Mouse (Mus musculus) forebrain, embryonic 14.5 days (tissue): ENCODE measurements around the gene Spag8. TPM values are rescaled to one million over a fixed set of nuclear protein-coding genes. Genes with fewer than 3 reads are reported as not detected.

ENCODE experiments used
- ATAC-seq: fragments of 200-750 bp; cut with Nextera tagmentation; 2 replicates; pipeline ENCODE4 v1.8.0; 2017; ENCODE audit warnings: mild to moderate bottlenecking, moderate library complexity
- DNase-seq: peaks from one replicate; pipeline ENCODE4 v3.0.0-alpha.2; 2015; ENCODE audit warnings: low spot score
- H3K27ac ChIP-seq: fragments of 300-500 bp; sonication (generic); 2 replicates; pipeline ENCODE4 v1.5.1; 2014; ENCODE audit warnings: low read depth, mild to moderate bottlenecking, control low read depth, low read length, moderate library complexity
- H3K27me3 ChIP-seq: fragments of 300-500 bp; sonication (generic); replicated peaks from 2 replicates; pipeline ENCODE4 v1.6.1; 2014; ENCODE audit warnings: low read length, control low read depth, mixed read lengths; ENCODE audit not compliant: control insufficient read depth, insufficient read depth
- H3K36me3 ChIP-seq: fragments of 300-500 bp; sonication (generic); 2 replicates; pipeline ENCODE4 v1.6.1; 2014; ENCODE audit warnings: low read length, control low read depth; ENCODE audit not compliant: control insufficient read depth, insufficient read depth
- H3K4me1 ChIP-seq: fragments of 300-500 bp; sonication (generic); 2 replicates; pipeline ENCODE4 v1.6.1; 2014; ENCODE audit warnings: antibody characterized with exemption, low read length, control low read depth; ENCODE audit not compliant: control insufficient read depth, insufficient read depth
- H3K4me2 ChIP-seq: fragments of 300-500 bp; sonication (generic); 2 replicates; pipeline ENCODE4 v1.6.1; 2014; ENCODE audit warnings: mild to moderate bottlenecking, control low read depth, low read length
- H3K4me3 ChIP-seq: fragments of 300-500 bp; sonication (generic); 2 replicates; pipeline ENCODE4 v1.5.1; 2014; ENCODE audit warnings: low read depth, low read length, control low read depth
- H3K9ac ChIP-seq: fragments of 300-500 bp; sonication (generic); 2 replicates; pipeline ENCODE4 v1.6.1; 2014; ENCODE audit warnings: mild to moderate bottlenecking, low read length, control low read depth, moderate library complexity
- H3K9me3 ChIP-seq: fragments of 300-500 bp; sonication (generic); replicated peaks from 2 replicates; pipeline ENCODE4 v1.6.1; 2016; ENCODE audit warnings: low read length, control low read depth, mixed read lengths; ENCODE audit not compliant: control insufficient read depth
- WGBS: fragments of 180-500 bp; shearing (Covaris S2); extraction: QIAGEN DNeasy Blood & Tissue Kit; methylation state at CpG from one replicate; pipeline ENCODE4 v1.1.7; 2014; 5-methylcytosine and 5-hydroxymethylcytosine counted together
- polyA plus RNA-seq: library from polyadenylated mRNA; unstranded; fragments of >200 nt; fragmentation: Nextera tagmentation; extraction: Ambion mirVana; gene quantifications from 2 replicates; pipeline ENCODE4 v1.2.1, GENCODE M21; 2014

Gene Spag8
- polyA plus RNA-seq, 1 experiment from 2014 or later, result 5.7 TPM

DNA sequence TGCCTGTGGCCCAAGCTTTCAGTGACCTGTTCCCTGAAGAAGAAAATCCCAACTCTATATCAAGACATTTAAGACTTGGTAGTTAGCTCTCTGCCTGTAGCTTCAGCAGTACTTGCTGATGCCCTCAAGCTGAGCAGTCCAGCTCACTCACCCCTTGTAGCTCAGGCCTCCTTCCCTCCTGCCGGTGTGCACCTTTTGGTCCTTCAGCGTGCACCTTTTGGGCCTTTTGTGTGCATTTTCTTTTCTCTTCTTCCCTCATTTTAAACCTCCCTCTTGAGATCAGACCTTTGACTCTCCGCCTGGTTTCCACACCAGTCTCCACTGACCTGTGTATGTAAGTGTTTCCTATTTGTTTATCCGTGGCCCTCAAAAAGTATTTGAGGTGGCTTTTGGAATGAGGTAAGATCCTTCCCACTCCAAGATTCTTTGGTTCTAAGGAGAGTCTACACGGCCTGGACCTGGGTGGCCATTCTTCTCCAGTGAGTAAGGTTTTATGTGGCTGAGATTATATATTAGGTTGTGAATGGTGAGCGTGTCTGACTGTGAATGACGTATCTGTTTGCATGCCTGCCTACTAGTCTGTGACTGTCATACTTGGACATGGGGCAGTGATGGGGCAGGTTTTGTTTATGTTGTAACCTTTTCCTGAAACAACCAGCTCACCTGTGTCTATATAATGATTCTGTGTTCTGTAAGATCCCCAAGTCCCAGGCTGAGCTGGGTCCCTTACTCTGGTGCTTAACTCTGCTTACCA lies 18.6 kb downstream of the Spag8 start:
- Histone ChIP-seq H3K9me3 (no peaks in the 10 kb centered on the region), H3K27me3 (no peaks in the 10 kb centered on the region), H3K27ac (no peak overlapping the region), H3K4me2 (no peak overlapping the region), H3K9ac (no peak overlapping the region), H3K4me3 (no peak overlapping the region), H3K4me1 (peaks cover 14% of the 10 kb centered on the region), H3K36me3 (no peaks in the 10 kb centered on the region)
- DNase-seq (no peak), ATAC-seq (no peak)
- 85% methylated on average over 7 of the region's 7 CpGs for WGBS

DNA sequence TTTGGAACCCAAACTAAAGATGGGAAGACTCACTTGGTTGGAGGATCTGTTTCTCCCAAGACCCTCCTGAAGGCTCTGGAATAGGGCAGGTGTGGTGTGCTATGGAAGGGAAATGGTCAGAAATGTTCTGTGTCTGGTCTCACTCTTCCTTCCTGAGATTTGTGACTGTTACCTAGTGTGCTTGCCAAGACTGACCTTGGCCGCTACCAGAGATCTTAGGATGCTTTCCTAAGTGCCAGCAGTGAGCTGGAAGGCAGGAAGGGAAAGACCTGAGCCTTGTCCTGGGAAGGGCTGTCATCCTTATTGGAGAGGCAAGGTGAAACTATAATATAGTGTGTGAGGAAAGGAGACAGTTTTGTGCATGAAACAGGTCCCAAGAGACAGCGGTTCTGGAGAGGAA lies 19.7 kb downstream of the Spag8 start:
- 95% methylated on average over 2 of the region's 2 CpGs for WGBS
- Histone ChIP-seq H3K9ac (no peak overlapping the region), H3K27ac (no peak overlapping the region), H3K9me3 (no peaks in the 10 kb centered on the region), H3K4me3 (no peak overlapping the region), H3K36me3 (no peaks in the 10 kb centered on the region), H3K4me2 (no peak overlapping the region), H3K4me1 (peaks cover 14% of the 10 kb centered on the region), H3K27me3 (no peaks in the 10 kb centered on the region)
- no peak for ATAC-seq
- no peak for DNase-seq

GRCm38 (mm10) chr4:43633296-43633695 lies 20.1 kb downstream of the Spag8 start:
- H3K4me2 ChIP-seq, result peak overlapping the region; percentile 83; the same call in 1 of the 2 replicates
- DNase-seq (no peak), ATAC-seq (no peak)
- WGBS, result 85% methylated on average over 8 of the region's 8 CpGs
- peaks cover 14% of the 10 kb centered on the region for H3K4me1 ChIP-seq
- no peaks in the 10 kb centered on the region for H3K9me3 ChIP-seq
- no peaks in the 10 kb centered on the region for H3K27me3 ChIP-seq
- no peak overlapping the region for H3K27ac ChIP-seq
- H3K4me3 ChIP-seq, result no peak overlapping the region
- H3K36me3 ChIP-seq, result no peaks in the 10 kb centered on the region
- no peak overlapping the region for H3K9ac ChIP-seq

DNA sequence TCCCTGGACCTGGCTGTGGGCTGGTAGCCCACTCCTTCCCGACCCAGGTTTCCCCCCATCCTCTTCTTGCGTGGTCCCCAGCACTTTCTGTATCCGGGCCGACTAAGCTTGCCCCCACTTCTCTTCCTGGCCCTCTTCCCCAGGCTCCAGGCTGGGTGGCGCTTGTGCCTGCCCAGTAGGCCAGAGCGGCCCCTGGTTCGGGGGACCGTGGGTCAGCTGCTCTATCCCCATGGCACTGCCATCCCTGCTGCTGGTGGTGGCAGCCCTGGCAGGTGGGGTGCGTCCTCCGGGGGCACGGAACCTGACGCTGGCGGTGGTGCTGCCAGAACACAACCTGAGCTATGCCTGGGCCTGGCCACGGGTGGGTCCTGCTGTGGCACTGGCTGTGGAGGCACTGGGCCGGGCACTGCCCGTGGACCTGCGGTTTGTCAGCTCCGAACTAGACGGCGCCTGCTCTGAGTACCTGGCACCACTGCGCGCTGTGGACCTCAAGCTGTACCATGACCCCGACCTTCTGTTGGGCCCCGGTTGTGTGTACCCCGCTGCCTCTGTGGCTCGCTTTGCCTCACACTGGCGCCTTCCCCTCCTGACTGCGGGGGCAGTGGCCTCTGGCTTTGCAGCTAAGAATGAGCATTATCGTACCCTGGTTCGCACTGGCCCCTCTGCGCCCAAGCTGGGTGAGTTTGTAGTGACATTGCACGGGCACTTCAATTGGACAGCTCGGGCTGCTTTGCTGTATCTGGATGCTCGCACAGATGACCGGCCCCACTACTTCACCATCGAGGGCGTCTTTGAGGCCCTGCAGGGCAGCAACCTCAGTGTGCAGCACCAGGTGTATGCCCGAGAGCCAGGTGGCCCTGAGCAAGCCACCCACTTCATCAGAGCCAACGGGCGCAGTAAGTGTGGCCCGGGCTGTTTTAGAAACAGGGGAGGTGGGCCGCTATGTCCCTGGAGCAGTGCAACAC lies 21.2 kb downstream of the Spag8 start:
- DNase-seq (peak; percentile 1), ATAC-seq (peak; percentile 8; the same call in 1 of the 2 replicates)
- no peaks in the 10 kb centered on the region for H3K36me3 ChIP-seq
- H3K4me1 ChIP-seq, result peaks cover 14% of the 10 kb centered on the region
- peak overlapping the region; percentile 62 for H3K4me3 ChIP-seq
- 53% methylated on average over 42 of the region's 42 CpGs for WGBS
- peak overlapping the region; percentile 83 for H3K4me2 ChIP-seq
- H3K9ac ChIP-seq, result peak overlapping the region; percentile 95
- H3K9me3 ChIP-seq, result no peaks in the 10 kb centered on the region
- H3K27ac ChIP-seq, result 0 out of 2 replicates have a peak overlapping the region, but pooled peaks have one; percentile 77
- H3K27me3 ChIP-seq, result no peaks in the 10 kb centered on the region

DNA sequence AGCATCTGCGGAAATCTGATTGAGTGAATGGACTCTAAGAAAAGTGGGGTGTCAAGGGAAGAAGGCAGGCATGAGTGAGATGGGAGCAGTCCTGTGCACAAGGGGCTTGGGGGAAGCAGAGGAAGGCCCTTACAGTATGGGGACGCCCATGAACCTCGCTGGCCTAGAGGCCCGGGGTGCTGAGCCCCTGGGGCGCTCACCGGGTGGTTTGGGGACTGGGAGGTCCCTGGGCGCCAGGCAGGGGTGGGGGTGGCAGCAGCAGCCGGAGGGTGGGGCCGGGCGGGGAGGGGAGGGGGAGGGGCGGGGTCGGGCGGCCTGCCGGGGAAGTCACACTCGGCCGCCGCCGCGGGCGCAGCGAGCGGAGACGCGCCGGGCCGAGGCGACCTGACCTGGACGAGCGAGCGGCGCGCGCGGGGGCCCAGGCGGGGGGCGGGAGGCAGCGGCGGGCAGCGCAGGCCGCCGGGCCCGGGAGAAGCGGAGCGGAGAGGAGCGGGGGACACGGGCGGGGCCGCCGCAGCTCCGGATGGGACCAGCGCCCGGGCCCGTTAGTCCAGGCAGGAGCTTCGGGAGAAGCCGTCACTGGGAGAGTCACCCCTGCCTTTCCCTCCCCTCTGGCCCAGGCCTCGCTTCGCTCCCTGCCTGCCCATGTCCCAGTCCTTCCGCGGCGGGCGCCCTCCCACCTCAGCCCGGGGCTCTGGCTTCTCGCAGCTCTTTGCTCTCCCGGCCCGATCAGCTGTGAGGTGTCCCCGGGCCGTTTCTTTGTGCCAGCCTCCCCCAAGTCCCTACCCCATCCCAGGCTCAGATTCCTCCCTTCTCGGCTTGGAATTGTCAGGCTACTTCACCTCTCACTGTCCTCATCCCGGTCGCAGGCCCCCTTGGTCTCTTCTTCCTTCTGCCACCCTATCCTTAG lies 22.1 kb downstream of the Spag8 start, which contains the start of gene Npr2:
Npr2 (plus strand) TSS at position 890 of the 910 bp plus-strand sequence.
- peak within 1 kb of the TSS; percentile 62 for H3K4me3 ChIP-seq
- H3K36me3 ChIP-seq, result no peaks in the 10 kb centered on the region
- DNase-seq (peak; percentile 44), ATAC-seq (peak; percentile 63)
- H3K4me2 ChIP-seq, result peak within 1 kb of the TSS; percentile 83
- peak within 1 kb of the TSS; percentile 95 for H3K9ac ChIP-seq
- 2% methylated on average over 35 of the region's 70 CpGs for WGBS
- no peaks in the 10 kb centered on the region for H3K9me3 ChIP-seq
- no peaks in the 10 kb centered on the region for H3K27me3 ChIP-seq
- H3K4me1 ChIP-seq, result peaks cover 14% of the 10 kb centered on the region
- H3K27ac ChIP-seq, result peak within 1 kb of the TSS; percentile 77

GRCm38 (mm10) chr4:43630671-43631045 lies 22.7 kb downstream of the Spag8 start:
- Histone ChIP-seq H3K36me3 (no peaks in the 10 kb centered on the region), H3K9ac (peak overlapping the region; percentile 95), H3K4me2 (peak overlapping the region; percentile 83), H3K9me3 (no peaks in the 10 kb centered on the region), H3K4me3 (peak overlapping the region; percentile 62; the same call in 1 of the 2 replicates), H3K27ac (peak overlapping the region; percentile 77), H3K27me3 (no peaks in the 10 kb centered on the region), H3K4me1 (peaks cover 14% of the 10 kb centered on the region)
- WGBS, result 14% methylated on average over 5 of the region's 5 CpGs
- DNase-seq, result peak; percentile 53
- peak; percentile 41 for ATAC-seq

GRCm38 (mm10) chr4:43630030-43630581 lies 23.3 kb downstream of the Spag8 start:
- Histone ChIP-seq H3K9me3 (0 out of 2 replicates have a peak, but pooled peaks cover under 1% of the 10 kb centered on the region), H3K27me3 (no peaks in the 10 kb centered on the region), H3K27ac (peak overlapping the region; percentile 77; the same call in 1 of the 2 replicates), H3K4me3 (no peak overlapping the region), H3K4me1 (peaks cover 14% of the 10 kb centered on the region), H3K4me2 (0 out of 2 replicates have a peak overlapping the region, but pooled peaks have one; percentile 3), H3K36me3 (no peaks in the 10 kb centered on the region), H3K9ac (no peak overlapping the region)
- DNase-seq (peak; percentile 96), ATAC-seq (peak; percentile 75)
- whole genome bisulfite sequencing, result 3% methylated on average over 5 of the region's 5 CpGs
